Mouse (Mus musculus): ENCODE measurements around the gene Lhb. TPM values are rescaled to one million over a fixed set of nuclear protein-coding genes. Genes with fewer than 3 reads are reported as not detected.

Lhb gene
- polyA plus RNA-seq, 1 experiment from 2014 or later = 0.50 TPM

GRCm38 (mm10) chr7:45467090-45467670, 46.6 kb downstream of the Lhb start:
- Histone ChIP-seq H3K27me3 (no peaks in the 10 kb centered on the region), H3K4me2 (replicated peaks) (peak overlapping the region; percentile 88), H3K9ac (replicated peaks) (0 out of 2 replicates have a peak overlapping the region, but pooled peaks have one; percentile 47), H3K4me3 (replicated peaks) (peak overlapping the region; percentile 87), H3K36me3 (peaks cover 28% of the 10 kb centered on the region), H3K9me3 (no peaks in the 10 kb centered on the region), H3K4me1 (replicated peaks) (peaks cover 22% of the 10 kb centered on the region), H3K27ac (no peak overlapping the region)
- 41% methylated on average over 7 of the region's 7 CpGs for WGBS
- no peak for ATAC-seq

GRCm38 (mm10) chr7:45470869-45471268, 50.2 kb downstream of the Lhb start:
- no peak for ATAC-seq
- no peaks in the 10 kb centered on the region for H3K36me3 ChIP-seq
- no peak overlapping the region for H3K9ac ChIP-seq (replicated peaks)
- H3K4me2 ChIP-seq (replicated peaks) = no peak overlapping the region
- 8% methylated on average over 3 of the region's 3 CpGs for WGBS
- no peak overlapping the region for H3K27ac ChIP-seq
- no peaks in the 10 kb centered on the region for H3K27me3 ChIP-seq
- H3K4me1 ChIP-seq (replicated peaks) = peaks cover 9% of the 10 kb centered on the region
- H3K9me3 ChIP-seq = no peaks in the 10 kb centered on the region
- no peak overlapping the region for H3K4me3 ChIP-seq (replicated peaks)

Small RNAs within 50 kb of the gene (microRNA-seq; reads per million reads assigned to microRNA genes)
- gene Gm22133 = not detected

Other genes with a start within 250 kb of the Lhb start
- gene Gfy, start 241.3 kb upstream of the Lhb start, polyA plus RNA-seq (2015; fragmentation: Nextera tagmentation; extraction: Ambion mirVana) = not detected in 2 replicates
- gene Pth2, start 239.8 kb upstream of the Lhb start, polyA plus RNA-seq (2015; fragmentation: Nextera tagmentation; extraction: Ambion mirVana) = 1.8 and 2.1 TPM in 2 replicates
- 0.59 and 0.97 TPM in 2 replicates for gene Ccdc155, start 215.9 kb upstream of the Lhb start, polyA plus RNA-seq (2015; fragmentation: Nextera tagmentation; extraction: Ambion mirVana)
- 1.5 and 1.6 TPM in 2 replicates for gene Dkkl1, start 208.7 kb upstream of the Lhb start, polyA plus RNA-seq (2015; fragmentation: Nextera tagmentation; extraction: Ambion mirVana)
- gene Tead2, start 205.1 kb upstream of the Lhb start, polyA plus RNA-seq (2015; fragmentation: Nextera tagmentation; extraction: Ambion mirVana) = 112 and 124 TPM in 2 replicates
- 0.84 and 1.5 TPM in 2 replicates for gene Cd37, start 181.7 kb upstream of the Lhb start, polyA plus RNA-seq (2015; fragmentation: Nextera tagmentation; extraction: Ambion mirVana)
- 0.24 and 0.28 TPM in 2 replicates for gene Slc6a16, start 179.7 kb upstream of the Lhb start, polyA plus RNA-seq (2015; fragmentation: Nextera tagmentation; extraction: Ambion mirVana)
- gene Slc6a21, start 143.3 kb upstream of the Lhb start, polyA plus RNA-seq (2015; fragmentation: Nextera tagmentation; extraction: Ambion mirVana) = not detected in 2 replicates
- gene Trpm4, start 87.0 kb upstream of the Lhb start, polyA plus RNA-seq (2015; fragmentation: Nextera tagmentation; extraction: Ambion mirVana) = 7.3 and 10.8 TPM in 2 replicates
- gene Hrc, start 85.5 kb upstream of the Lhb start, polyA plus RNA-seq (2015; fragmentation: Nextera tagmentation; extraction: Ambion mirVana) = 0.10 and 0.26 TPM in 2 replicates
- gene Ppfia3, start 53.8 kb upstream of the Lhb start, polyA plus RNA-seq (2015; fragmentation: Nextera tagmentation; extraction: Ambion mirVana) = 17.2 and 19.8 TPM in 2 replicates
- gene Lin7b, start 50.2 kb upstream of the Lhb start, polyA plus RNA-seq (2015; fragmentation: Nextera tagmentation; extraction: Ambion mirVana) = 7.1 and 7.9 TPM in 2 replicates
- gene Snrnp70, start 25.1 kb upstream of the Lhb start, polyA plus RNA-seq (2015; fragmentation: Nextera tagmentation; extraction: Ambion mirVana) = 223 and 238 TPM in 2 replicates
- not detected in 2 replicates for gene Kcna7, start 15.2 kb upstream of the Lhb start, polyA plus RNA-seq (2015; fragmentation: Nextera tagmentation; extraction: Ambion mirVana)
- gene Ntf5, start 7.1 kb upstream of the Lhb start, polyA plus RNA-seq (2015; fragmentation: Nextera tagmentation; extraction: Ambion mirVana) = not detected in 2 replicates
- 20.6 and 23.4 TPM in 2 replicates for gene Gys1, start 14.0 kb downstream of the Lhb start, polyA plus RNA-seq (2015; fragmentation: Nextera tagmentation; extraction: Ambion mirVana)
- 121 and 123 TPM in 2 replicates for gene Ruvbl2, start 17.3 kb downstream of the Lhb start, polyA plus RNA-seq (2015; fragmentation: Nextera tagmentation; extraction: Ambion mirVana)
- gene Ftl1, start 39.1 kb downstream of the Lhb start, polyA plus RNA-seq (2015; fragmentation: Nextera tagmentation; extraction: Ambion mirVana) = 6,845 and 7,096 TPM in 2 replicates
- 259 and 265 TPM in 2 replicates for gene Bax, start 46.1 kb downstream of the Lhb start, polyA plus RNA-seq (2015; fragmentation: Nextera tagmentation; extraction: Ambion mirVana)
- gene Tulp2, start 61.1 kb downstream of the Lhb start, polyA plus RNA-seq (2015; fragmentation: Nextera tagmentation; extraction: Ambion mirVana) = 0.22 TPM in 1 of 2 replicates, not detected in the other
- gene Gm45808, start 66.0 kb downstream of the Lhb start, polyA plus RNA-seq (2015; fragmentation: Nextera tagmentation; extraction: Ambion mirVana) = not detected in 2 replicates
- 3.3 and 3.6 TPM in 2 replicates for gene Dhdh, start 68.0 kb downstream of the Lhb start, polyA plus RNA-seq (2015; fragmentation: Nextera tagmentation; extraction: Ambion mirVana)
- gene Nucb1, start 89.6 kb downstream of the Lhb start, polyA plus RNA-seq (2015; fragmentation: Nextera tagmentation; extraction: Ambion mirVana) = 86.7 and 101 TPM in 2 replicates
- gene Ppp1r15a, start 105.4 kb downstream of the Lhb start, polyA plus RNA-seq (2015; fragmentation: Nextera tagmentation; extraction: Ambion mirVana) = 11.7 and 11.9 TPM in 2 replicates
- 0.23 and 0.46 TPM in 2 replicates for gene Plekha4, start 105.5 kb downstream of the Lhb start, polyA plus RNA-seq (2015; fragmentation: Nextera tagmentation; extraction: Ambion mirVana)
- gene Hsd17b14, start 134.1 kb downstream of the Lhb start, polyA plus RNA-seq (2015; fragmentation: Nextera tagmentation; extraction: Ambion mirVana) = 0.13 and 0.21 TPM in 2 replicates
- gene Bcat2, start 149.3 kb downstream of the Lhb start, polyA plus RNA-seq (2015; fragmentation: Nextera tagmentation; extraction: Ambion mirVana) = 20.7 and 24.5 TPM in 2 replicates
- 0.17 TPM in 1 of 2 replicates, not detected in the other for gene Fgf21, start 194.7 kb downstream of the Lhb start, polyA plus RNA-seq (2015; fragmentation: Nextera tagmentation; extraction: Ambion mirVana)
- gene Fut1, start 196.5 kb downstream of the Lhb start, polyA plus RNA-seq (2015; fragmentation: Nextera tagmentation; extraction: Ambion mirVana) = not detected in 2 replicates
- 0.17 TPM in 1 of 2 replicates, not detected in the other for gene Izumo1, start 201.0 kb downstream of the Lhb start, polyA plus RNA-seq (2015; fragmentation: Nextera tagmentation; extraction: Ambion mirVana)
- 7.5 and 9.4 TPM in 2 replicates for gene Rasip1, start 206.7 kb downstream of the Lhb start, polyA plus RNA-seq (2015; fragmentation: Nextera tagmentation; extraction: Ambion mirVana)
- 3.1 and 4.8 TPM in 2 replicates for gene Mamstr, start 219.2 kb downstream of the Lhb start, polyA plus RNA-seq (2015; fragmentation: Nextera tagmentation; extraction: Ambion mirVana)
- 0.06 and 0.09 TPM in 2 replicates for gene Fut2, start 245.6 kb downstream of the Lhb start, polyA plus RNA-seq (2015; fragmentation: Nextera tagmentation; extraction: Ambion mirVana)